Mouse (Mus musculus) neural tube, embryonic 14.5 days (tissue): ENCODE results near the gene Unc13c. TPM values are rescaled to one million over a fixed set of nuclear protein-coding genes. Genes with fewer than 3 reads are reported as not detected.

ENCODE experiments used
- ATAC-seq: fragments of 200-750 bp; cut with Nextera tagmentation; 2 replicates; pipeline ENCODE4 v1.8.0; 2017; ENCODE audit warnings: low read depth, mild to moderate bottlenecking, moderate TSS enrichment, moderate library complexity
- H3K27ac ChIP-seq: fragments of 300-500 bp; sonication (generic); 2 replicates; pipeline ENCODE4 v1.5.1; 2014; ENCODE audit warnings: low read depth, mild to moderate bottlenecking, control low read depth, low read length, moderate library complexity, mixed read lengths
- H3K27me3 ChIP-seq: fragments of 300-500 bp; sonication (generic); 2 replicates; pipeline ENCODE4 v1.6.1; 2014; ENCODE audit warnings: low read length; ENCODE audit not compliant: control insufficient read depth, insufficient read depth
- H3K36me3 ChIP-seq: fragments of 300-500 bp; sonication (generic); 2 replicates; pipeline ENCODE4 v1.6.1; 2014; ENCODE audit warnings: low read length, mixed read lengths; ENCODE audit not compliant: control insufficient read depth, insufficient read depth
- H3K4me1 ChIP-seq: fragments of 300-500 bp; sonication (generic); 2 replicates; pipeline ENCODE4 v1.6.1; 2014; ENCODE audit warnings: low read length; ENCODE audit not compliant: control insufficient read depth, insufficient read depth
- H3K4me2 ChIP-seq: fragments of 300-500 bp; sonication (generic); 2 replicates; pipeline ENCODE4 v1.6.1; 2014; ENCODE audit warnings: mild to moderate bottlenecking, low read depth, low read length, control low read depth
- H3K4me3 ChIP-seq: fragments of 300-500 bp; sonication (generic); 2 replicates; pipeline ENCODE4 v1.5.1; 2014; ENCODE audit warnings: low read depth, low read length, control low read depth, mixed read lengths
- H3K9ac ChIP-seq: fragments of 300-500 bp; sonication (generic); replicated peaks from 2 replicates; pipeline ENCODE4 v1.6.1; 2014; ENCODE audit warnings: low read depth, mild to moderate bottlenecking, control low read depth, low read length, mixed read lengths
- H3K9me3 ChIP-seq: fragments of 300-500 bp; sonication (generic); 2 replicates; pipeline ENCODE4 v1.6.1; 2016; ENCODE audit warnings: low read length; ENCODE audit not compliant: control insufficient read depth
- WGBS: fragments of 180-500 bp; shearing (Covaris S2); extraction: QIAGEN DNeasy Blood & Tissue Kit; methylation state at CpG from one replicate; pipeline ENCODE4 v1.1.7; 2014; 5-methylcytosine and 5-hydroxymethylcytosine counted together
- polyA plus RNA-seq: library from polyadenylated mRNA; unstranded; fragments of >200 nt; fragmentation: Nextera tagmentation; extraction: Ambion mirVana; gene quantifications from 2 replicates; pipeline ENCODE4 v1.2.1, GENCODE M21; 2014

The Unc13c gene
- polyA plus RNA-seq, 1 experiment from 2014 or later: 9.8 TPM

DNA sequence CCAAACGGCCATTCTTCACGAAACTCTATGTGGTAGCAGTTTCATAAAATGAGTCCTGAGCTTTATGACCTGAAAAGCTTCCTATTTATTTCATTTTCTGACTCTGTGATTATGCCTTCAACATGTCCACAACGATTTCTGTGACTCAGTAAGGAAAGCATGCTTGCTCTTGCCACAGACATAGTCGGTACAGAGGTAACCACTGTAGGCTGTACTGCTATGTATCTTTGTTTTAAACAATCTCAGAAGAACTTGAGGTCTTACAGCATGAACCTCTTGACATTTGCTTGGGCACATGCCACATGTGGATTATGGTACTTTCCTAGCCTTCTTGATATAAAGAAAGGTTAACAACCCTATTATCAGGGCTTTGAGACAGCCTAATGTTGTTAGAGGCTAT is 162.1 kb downstream of the Unc13c start:
- Histone ChIP-seq H3K27ac (no peak overlapping the region), H3K27me3 (no peaks in the 10 kb centered on the region), H3K4me1 (no peaks in the 10 kb centered on the region), H3K9me3 (no peaks in the 10 kb centered on the region), H3K36me3 (no peaks in the 10 kb centered on the region), H3K4me3 (no peak overlapping the region), H3K4me2 (no peak overlapping the region), H3K9ac (no peak overlapping the region)
- no peak for ATAC-seq
- 86% methylated on average over 4 of the region's 4 CpGs for WGBS

DNA sequence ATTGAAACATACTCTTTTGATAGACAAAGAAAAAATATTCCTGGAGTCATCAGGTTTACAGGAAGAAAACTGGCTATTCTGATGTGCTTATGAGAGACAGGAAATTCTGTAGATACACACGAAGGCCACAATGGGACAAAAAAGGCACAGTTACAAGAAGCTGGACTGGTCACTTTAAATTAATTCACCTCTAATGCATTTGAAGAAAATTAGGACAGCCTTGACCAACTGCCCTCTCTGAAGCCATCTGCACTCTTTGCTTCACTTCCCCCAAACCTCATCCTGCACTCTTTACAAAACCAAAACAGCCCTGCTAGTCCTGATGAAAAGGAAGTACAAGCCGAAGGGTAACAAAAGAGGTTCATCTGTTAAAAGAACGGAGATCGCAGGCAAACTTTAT is 194.2 kb downstream of the Unc13c start:
- no peaks in the 10 kb centered on the region for H3K27me3 ChIP-seq
- H3K4me2 ChIP-seq: no peak overlapping the region
- no peak overlapping the region for H3K9ac ChIP-seq
- H3K9me3 ChIP-seq: no peaks in the 10 kb centered on the region
- no peak for ATAC-seq
- H3K4me3 ChIP-seq: no peak overlapping the region
- no peak overlapping the region for H3K27ac ChIP-seq
- 61% methylated on average over 4 of the region's 4 CpGs for WGBS
- no peaks in the 10 kb centered on the region for H3K4me1 ChIP-seq
- no peaks in the 10 kb centered on the region for H3K36me3 ChIP-seq

DNA sequence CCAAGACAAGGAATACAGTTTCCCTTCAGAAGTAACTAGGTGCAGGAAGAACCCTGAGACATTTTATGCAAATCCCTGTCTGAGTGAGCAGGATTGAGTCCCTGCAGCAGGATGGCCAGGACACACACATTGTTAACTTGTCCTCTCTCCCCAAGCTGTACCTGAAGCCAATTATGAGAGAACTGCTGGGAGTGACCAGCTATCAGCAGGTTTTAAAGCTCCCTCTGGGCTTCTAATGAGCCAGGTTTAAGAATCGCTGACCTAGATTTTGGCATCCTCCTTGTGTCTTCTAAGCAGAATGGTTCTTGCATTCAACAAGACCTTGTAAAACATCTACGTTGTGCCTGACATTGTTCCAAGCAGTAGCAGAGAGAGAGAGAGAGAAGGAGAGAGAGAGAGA is 213.6 kb downstream of the Unc13c start:
- Histone ChIP-seq H3K27me3 (no peaks in the 10 kb centered on the region), H3K9me3 (no peaks in the 10 kb centered on the region), H3K4me3 (no peak overlapping the region), H3K4me1 (no peaks in the 10 kb centered on the region), H3K27ac (no peak overlapping the region), H3K4me2 (no peak overlapping the region), H3K36me3 (no peaks in the 10 kb centered on the region), H3K9ac (no peak overlapping the region)
- ATAC-seq: no peak
- 65% methylated on average over 2 of the region's 2 CpGs for WGBS

DNA sequence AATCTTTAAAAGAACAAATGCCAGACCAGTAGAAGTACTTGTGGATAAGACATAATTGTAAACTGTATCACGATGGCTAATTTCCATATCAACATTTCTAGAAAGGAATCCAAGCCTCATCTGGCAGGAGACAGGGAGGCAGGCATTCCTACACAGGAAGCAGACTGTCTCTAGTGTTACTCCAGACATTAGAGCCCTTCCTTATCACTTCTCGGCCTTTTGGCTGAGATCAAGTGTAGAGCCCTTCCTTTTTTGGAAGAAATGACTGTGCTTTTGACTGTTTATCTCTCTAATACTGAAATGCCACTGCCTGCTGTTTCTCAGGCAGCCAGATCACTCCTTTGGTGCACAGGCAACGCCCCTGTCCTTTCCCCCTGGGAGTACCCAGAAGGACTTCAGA is 215.3 kb downstream of the Unc13c start:
- Histone ChIP-seq H3K4me2 (no peak overlapping the region), H3K27ac (no peak overlapping the region), H3K4me1 (no peaks in the 10 kb centered on the region), H3K27me3 (no peaks in the 10 kb centered on the region), H3K36me3 (no peaks in the 10 kb centered on the region), H3K4me3 (no peak overlapping the region), H3K9me3 (no peaks in the 10 kb centered on the region), H3K9ac (no peak overlapping the region)
- no peak for ATAC-seq
- WGBS: 63% methylated on average over 3 of the region's 3 CpGs

DNA sequence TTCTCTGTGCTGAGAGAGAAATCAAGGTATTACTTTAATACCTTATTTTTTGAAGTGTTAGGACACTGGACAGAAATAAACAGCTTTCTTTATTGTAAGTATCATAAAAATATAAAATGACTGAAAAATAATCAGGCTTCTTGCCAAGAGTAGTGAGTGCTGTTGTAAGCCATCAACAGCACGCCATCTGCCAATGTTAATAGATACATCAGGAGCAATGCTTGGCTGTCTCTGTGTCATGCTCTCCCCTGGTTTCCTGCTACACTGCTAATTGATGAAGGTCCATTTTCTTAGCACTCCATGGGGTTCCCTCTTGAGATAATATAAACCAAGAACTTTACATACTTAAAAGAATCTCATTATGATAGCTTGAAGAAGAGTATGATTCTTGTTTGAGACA is 217.4 kb downstream of the Unc13c start:
- Histone ChIP-seq H3K27ac (no peak overlapping the region), H3K27me3 (no peaks in the 10 kb centered on the region), H3K4me2 (no peak overlapping the region), H3K36me3 (no peaks in the 10 kb centered on the region), H3K9me3 (no peaks in the 10 kb centered on the region), H3K9ac (no peak overlapping the region), H3K4me1 (no peaks in the 10 kb centered on the region), H3K4me3 (no peak overlapping the region)
- ATAC-seq: no peak
- WGBS: 60% methylated on average over 1 of the region's 1 CpGs

DNA sequence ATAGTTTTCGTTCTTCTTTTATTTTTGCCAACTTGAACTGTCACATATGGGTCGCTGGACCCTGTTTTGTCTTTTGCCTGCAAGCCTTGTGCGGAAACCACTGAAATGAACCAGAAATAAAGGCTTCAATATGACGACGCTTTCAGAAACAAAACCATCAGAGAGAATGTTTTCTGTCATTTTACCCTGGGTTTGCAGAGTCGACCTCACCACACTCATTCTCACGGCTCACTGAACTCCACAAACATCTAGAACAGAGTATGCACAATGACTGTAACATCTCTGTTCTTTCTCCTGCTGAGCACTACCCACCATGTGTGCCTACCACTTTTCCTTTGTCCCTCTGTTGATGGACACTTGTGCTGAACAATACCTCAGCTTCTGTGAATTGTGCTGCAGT is 234.3 kb downstream of the Unc13c start:
- H3K4me3 ChIP-seq: no peak overlapping the region
- no peaks in the 10 kb centered on the region for H3K27me3 ChIP-seq
- no peaks in the 10 kb centered on the region for H3K4me1 ChIP-seq
- whole genome bisulfite sequencing: 75% methylated on average over 7 of the region's 7 CpGs
- no peak for ATAC-seq
- no peaks in the 10 kb centered on the region for H3K36me3 ChIP-seq
- no peak overlapping the region for H3K4me2 ChIP-seq
- no peak overlapping the region for H3K9ac ChIP-seq
- H3K27ac ChIP-seq: no peak overlapping the region
- no peaks in the 10 kb centered on the region for H3K9me3 ChIP-seq

DNA sequence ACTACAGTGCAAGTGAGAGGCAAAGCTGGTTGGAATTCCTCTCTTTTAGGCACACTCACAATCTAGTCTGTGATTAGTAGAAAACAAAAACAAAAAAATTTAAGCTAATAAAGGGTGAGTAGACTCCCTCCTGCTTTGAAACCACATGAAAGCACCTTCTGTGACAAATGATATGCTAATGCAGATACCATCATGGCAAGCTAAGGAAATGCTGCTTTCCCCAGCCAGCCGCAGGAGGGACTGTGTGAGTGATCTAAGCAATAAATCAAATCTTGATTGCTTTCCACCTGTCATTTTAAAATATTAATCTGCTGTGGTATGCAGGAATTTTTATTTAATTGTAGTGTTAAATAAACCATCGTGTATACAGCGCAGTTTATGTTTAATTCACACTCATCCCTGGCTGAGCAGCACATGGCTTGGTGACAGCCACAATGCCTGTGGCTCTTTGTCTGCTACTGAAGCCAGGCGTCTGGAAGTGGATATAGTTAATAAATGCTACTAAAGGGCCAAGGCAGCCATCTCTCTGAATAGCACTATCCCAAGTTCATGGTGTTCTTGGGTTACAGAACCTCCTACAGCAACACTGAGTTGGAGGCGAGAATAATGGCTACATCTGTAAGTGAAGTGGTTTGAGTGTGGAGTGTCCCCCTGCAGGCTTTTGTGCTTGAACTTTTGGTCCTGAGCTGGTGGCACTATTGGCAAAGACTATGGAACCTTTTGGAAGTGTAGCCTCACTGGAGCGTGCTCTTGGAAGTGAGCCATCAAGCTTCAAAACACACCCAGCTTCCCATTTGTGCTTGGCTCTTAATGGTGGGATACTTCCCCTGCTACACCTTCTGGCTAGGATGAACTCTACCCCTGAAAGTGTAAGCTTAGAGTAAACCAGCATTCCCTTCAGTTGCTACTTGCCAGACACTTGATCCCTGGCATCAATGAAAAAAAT is 242.8 kb downstream of the Unc13c start:
- H3K4me3 ChIP-seq: no peak overlapping the region
- H3K4me2 ChIP-seq: no peak overlapping the region
- H3K27me3 ChIP-seq: no peaks in the 10 kb centered on the region
- H3K4me1 ChIP-seq: no peaks in the 10 kb centered on the region
- 42% methylated on average over 6 of the region's 6 CpGs for WGBS
- H3K9me3 ChIP-seq: no peaks in the 10 kb centered on the region
- no peak overlapping the region for H3K9ac ChIP-seq
- no peaks in the 10 kb centered on the region for H3K36me3 ChIP-seq
- ATAC-seq: peak; percentile 75
- H3K27ac ChIP-seq: no peak overlapping the region

DNA sequence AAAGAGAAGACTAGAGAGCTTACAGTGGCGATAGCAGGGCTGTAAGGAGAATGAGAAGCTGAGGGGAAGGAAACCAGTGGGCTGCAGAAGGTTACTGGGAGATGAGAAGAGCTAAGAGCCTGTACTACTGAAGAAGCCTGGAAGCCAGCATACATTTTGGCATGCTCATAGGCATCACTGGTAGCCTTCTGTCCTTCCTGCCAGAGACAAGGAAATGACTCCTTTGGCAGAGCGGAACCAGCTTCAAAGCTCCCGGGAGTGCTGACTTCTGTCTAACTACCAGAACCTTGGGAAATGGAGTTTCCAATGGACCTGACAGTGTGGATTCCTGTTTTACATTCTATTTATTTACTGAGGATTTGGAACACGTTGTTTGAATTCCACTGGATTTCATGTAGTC is 244.0 kb downstream of the Unc13c start:
- Histone ChIP-seq H3K9ac (no peak overlapping the region), H3K4me1 (no peaks in the 10 kb centered on the region), H3K4me3 (no peak overlapping the region), H3K27me3 (no peaks in the 10 kb centered on the region), H3K36me3 (no peaks in the 10 kb centered on the region), H3K4me2 (no peak overlapping the region), H3K27ac (no peak overlapping the region), H3K9me3 (no peaks in the 10 kb centered on the region)
- ATAC-seq: no peak
- WGBS: 90% methylated on average over 4 of the region's 4 CpGs

DNA sequence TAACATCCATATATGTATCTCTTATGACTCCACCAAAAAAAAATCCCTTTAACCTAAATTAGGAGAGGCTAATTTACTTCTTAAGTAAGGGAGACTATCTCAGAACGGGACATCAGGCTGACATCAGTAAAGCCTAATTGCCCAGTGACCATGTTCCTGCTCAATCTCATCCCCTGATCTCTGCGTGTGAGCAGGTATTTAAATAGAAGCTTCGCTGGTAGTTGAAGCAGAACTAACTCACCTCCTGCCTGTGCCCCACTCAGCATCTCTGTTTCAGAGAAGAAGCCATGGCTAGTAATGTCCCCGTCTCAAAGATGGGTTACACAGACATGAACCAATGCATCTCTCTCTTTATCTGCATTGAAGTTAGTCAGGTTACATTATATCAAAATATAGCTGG is 255.3 kb downstream of the Unc13c start:
- H3K9me3 ChIP-seq: no peaks in the 10 kb centered on the region
- no peak overlapping the region for H3K9ac ChIP-seq
- H3K4me3 ChIP-seq: no peak overlapping the region
- H3K4me1 ChIP-seq: no peaks in the 10 kb centered on the region
- H3K27ac ChIP-seq: no peak overlapping the region
- H3K27me3 ChIP-seq: no peaks in the 10 kb centered on the region
- WGBS: 55% methylated on average over 4 of the region's 4 CpGs
- ATAC-seq: no peak
- no peaks in the 10 kb centered on the region for H3K36me3 ChIP-seq
- H3K4me2 ChIP-seq: no peak overlapping the region
